ENCODE assay signal across 15 mouse cellular contexts in the genomic region with DNA sequence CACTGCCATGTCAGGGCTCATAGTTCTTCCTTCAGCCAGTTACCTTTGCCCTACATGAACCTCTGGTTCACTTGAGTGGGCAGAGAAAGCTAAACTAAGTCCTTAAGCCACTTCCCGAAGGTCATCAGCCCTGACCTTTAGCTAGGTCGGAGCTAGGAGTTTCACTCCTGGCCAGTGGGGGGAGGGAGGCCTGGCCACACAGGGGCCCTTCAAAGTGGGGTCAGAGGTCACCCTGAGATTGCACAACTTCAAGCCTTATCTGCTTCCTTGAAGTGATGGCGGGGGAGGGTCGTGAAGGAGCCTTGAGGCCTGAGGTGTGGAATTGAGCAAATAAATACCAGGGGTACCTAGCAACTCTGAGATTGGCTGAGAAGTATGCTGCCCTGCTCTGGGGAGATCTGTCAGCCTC.
DNase-seq lines count a peak whose midpoint lies in the region; ATAC-seq lines count a peak whose summit lies in the region.
"Had no signal": no experiment of that assay in that cellular context is flagged by ENCODE, and none has a peak within 500 bp of the region (broad histone marks: within the 10 kb centered on the region; RNA-seq: fewer than 3 reads in every experiment).

No protein-coding gene starts in this region.

- H3K36me3 ChIP-seq in kidney, embryonic 14.5 days (ENCODE audit: control insufficient read depth, insufficient read depth, low read length): no peaks in the 10 kb centered on the region
- no peaks in the 10 kb centered on the region for H3K36me3 ChIP-seq in intestine, embryonic 15.5 days
- H3K36me3 ChIP-seq: forebrain, embryonic 15.5 days; heart, embryonic 15.5 days; limb, embryonic 13.5 days had no signal

- 0 out of 2 replicates have a peak, but pooled peaks cover 3% of the 10 kb centered on the region for H3K4me1 ChIP-seq in kidney, embryonic 14.5 days (ENCODE audit: control insufficient read depth, insufficient read depth, low read length)
- peaks cover 22% of the 10 kb centered on the region for H3K4me1 ChIP-seq in intestine, embryonic 15.5 days (replicated peaks)

- H3K9ac ChIP-seq in kidney, embryonic 14.5 days (ENCODE audit: low read depth, low read length): no peak overlapping the region
- H3K9ac ChIP-seq in intestine, embryonic 15.5 days: no peak overlapping the region
- H3K9ac ChIP-seq: forebrain, embryonic 15.5 days; heart, embryonic 15.5 days; limb, embryonic 13.5 days; lung, embryonic 14.5 days had no signal

- no peak overlapping the region for H3K4me2 ChIP-seq in kidney, embryonic 14.5 days (replicated peaks; ENCODE audit: low read depth, low read length)
- no peak overlapping the region for H3K4me2 ChIP-seq in intestine, embryonic 15.5 days (replicated peaks)
- H3K4me2 ChIP-seq: forebrain, embryonic 15.5 days; heart, embryonic 15.5 days; limb, embryonic 13.5 days; lung, embryonic 14.5 days had no signal

- 23% methylated on average over 4 of the region's 4 CpGs for WGBS in kidney, embryonic 14.5 days
- WGBS in intestine, embryonic 15.5 days: 23% methylated on average over 4 of the region's 4 CpGs

- no peak for ATAC-seq in kidney, embryonic 14.5 days (ENCODE audit: low FRiP score, low TSS enrichment)
- ATAC-seq in intestine, embryonic 15.5 days: peak; percentile 48
- ATAC-seq: forebrain, embryonic 15.5 days had no signal

- H3K4me3 ChIP-seq in kidney, embryonic 14.5 days (ENCODE audit: low read length): no peak overlapping the region
- H3K4me3 ChIP-seq in intestine, embryonic 15.5 days (replicated peaks): no peak overlapping the region
- H3K4me3 ChIP-seq: forebrain, embryonic 15.5 days; heart, embryonic 15.5 days; limb, embryonic 13.5 days had no signal

- H3K27ac ChIP-seq in kidney, embryonic 14.5 days (ENCODE audit: low read depth, low read length): no peak overlapping the region
- no peak overlapping the region for H3K27ac ChIP-seq in intestine, embryonic 15.5 days
- H3K27ac ChIP-seq: forebrain, embryonic 15.5 days; heart, embryonic 15.5 days; limb, embryonic 13.5 days had no signal

- H3K27me3 ChIP-seq in kidney, embryonic 14.5 days (ENCODE audit: control insufficient read depth, insufficient read depth, low read length): no peaks in the 10 kb centered on the region
- no peaks in the 10 kb centered on the region for H3K27me3 ChIP-seq in intestine, embryonic 15.5 days (replicated peaks)
- H3K27me3 ChIP-seq: forebrain, embryonic 15.5 days; heart, embryonic 15.5 days had no signal

- no peaks in the 10 kb centered on the region for H3K9me3 ChIP-seq in kidney, embryonic 14.5 days (ENCODE audit: control insufficient read depth, low read length)
- H3K9me3 ChIP-seq in intestine, embryonic 15.5 days: no peaks in the 10 kb centered on the region
- H3K9me3 ChIP-seq: forebrain, embryonic 15.5 days; heart, embryonic 15.5 days; limb, embryonic 13.5 days had no signal

- peak; percentile 71 for DNase-seq in kidney, adult 11 months
- DNase-seq in kidney, postnatal 14 days: peak; percentile 56
- peak; percentile 68 to 75 for DNase-seq in lung, postnatal 4 days
- no peak for DNase-seq in adipocyte (ENCODE audit: low spot score)
- no peak for DNase-seq in retina, embryonic 14.5 days (ENCODE audit: low spot score)
- DNase-seq: cerebellum, adult 9-10 months; gastrocnemius, postnatal 14 days; layer of hippocampus, postnatal 36 days; lung, embryonic 14.5 days; thymus, postnatal 14 days had no signal

Comparison
In these comparisons a context has a peak if more than half of its experiments do, and no peak if none do; other contexts are left out.
1. DNase-seq: peak in kidney, adult 11 months (single experiment), kidney, postnatal 14 days (single experiment) and lung, postnatal 4 days (2 of 2); none in adipocyte (single experiment) and retina, embryonic 14.5 days (single experiment).